Mouse (Mus musculus) CD8-positive naive resting alpha-beta T cell, adult 2 months (primary cell): ENCODE measurements around the gene Gse1.
A peak's percentile ranks its signal among the peaks of the same experiment; 100 is the strongest.

Experiments
- DNase-seq, 2 experiments: peaks; one replicate each; pipeline ENCODE4 v3.0.0; 2022; ENCODE audit warnings: low read depth in 2 of 2, low spot score in 2 of 2

The Gse1 gene

DNA sequence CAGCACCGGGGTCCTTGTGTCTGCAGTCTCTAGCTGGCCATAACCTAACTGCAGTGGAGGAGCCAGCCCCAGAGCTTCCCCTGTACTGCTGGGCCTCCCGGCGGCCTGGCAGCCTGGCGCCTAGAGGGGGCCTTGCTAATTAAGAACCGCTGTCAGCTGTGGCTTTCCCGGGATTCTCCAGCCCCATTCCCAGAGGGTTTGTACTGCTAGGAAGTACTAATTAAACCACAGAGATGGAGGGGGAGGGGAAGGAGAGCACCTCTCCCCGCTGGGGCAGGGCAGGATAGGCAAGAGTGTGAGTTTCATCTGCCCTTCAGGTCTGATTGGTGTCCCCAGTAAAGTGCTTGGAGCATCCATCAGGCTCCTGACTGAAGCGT lies 335.1 kb downstream of the Gse1 start:
- no peak for DNase-seq

DNA sequence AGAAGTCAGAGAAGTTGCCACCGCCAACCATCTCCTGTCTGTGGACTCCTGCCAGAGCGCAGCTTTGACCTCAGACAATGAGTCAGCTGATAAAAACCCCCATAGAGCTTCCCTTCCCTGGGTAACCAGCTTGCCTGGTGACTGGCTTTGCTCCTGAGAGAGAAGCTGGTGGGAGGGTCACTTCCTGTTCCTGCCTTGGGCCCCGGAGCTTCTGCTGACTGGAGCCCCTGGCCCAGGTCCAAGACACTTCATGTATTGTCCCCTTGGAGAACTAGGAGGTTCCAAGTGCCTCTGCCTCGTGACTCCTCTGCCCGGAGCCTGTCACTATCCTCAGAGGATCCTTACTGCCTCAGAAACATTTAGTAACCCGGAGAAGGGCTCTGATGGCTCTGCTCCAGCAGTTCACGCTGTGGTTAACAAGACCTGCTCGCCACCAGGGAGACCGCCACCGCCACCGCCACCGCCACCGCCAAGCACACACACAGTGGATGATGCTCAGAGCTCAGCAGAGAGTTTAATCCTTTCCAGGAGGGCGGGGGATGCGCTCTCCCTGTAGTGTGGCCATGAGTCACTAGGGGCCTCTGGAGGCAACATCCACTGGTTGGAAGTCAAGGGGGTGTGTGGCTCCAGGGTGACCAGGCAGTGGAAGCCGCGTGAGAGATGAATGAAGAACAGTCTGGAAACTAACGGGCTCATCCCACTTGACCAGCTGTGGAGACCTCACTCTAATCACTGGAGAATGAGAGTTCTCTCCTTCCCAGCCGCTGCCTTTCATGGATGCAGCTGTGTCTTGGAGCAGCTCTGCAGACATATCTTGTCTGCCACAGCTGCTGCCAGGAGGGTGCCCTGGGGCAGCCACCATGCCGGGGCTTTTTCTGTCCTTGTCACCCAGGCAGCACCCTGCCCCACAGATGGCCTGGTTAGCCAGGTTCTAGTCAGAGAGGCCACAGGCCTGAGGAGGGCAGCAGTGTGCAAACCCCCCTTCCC lies 335.9 kb downstream of the Gse1 start:
- DNase-seq: no peak

DNA sequence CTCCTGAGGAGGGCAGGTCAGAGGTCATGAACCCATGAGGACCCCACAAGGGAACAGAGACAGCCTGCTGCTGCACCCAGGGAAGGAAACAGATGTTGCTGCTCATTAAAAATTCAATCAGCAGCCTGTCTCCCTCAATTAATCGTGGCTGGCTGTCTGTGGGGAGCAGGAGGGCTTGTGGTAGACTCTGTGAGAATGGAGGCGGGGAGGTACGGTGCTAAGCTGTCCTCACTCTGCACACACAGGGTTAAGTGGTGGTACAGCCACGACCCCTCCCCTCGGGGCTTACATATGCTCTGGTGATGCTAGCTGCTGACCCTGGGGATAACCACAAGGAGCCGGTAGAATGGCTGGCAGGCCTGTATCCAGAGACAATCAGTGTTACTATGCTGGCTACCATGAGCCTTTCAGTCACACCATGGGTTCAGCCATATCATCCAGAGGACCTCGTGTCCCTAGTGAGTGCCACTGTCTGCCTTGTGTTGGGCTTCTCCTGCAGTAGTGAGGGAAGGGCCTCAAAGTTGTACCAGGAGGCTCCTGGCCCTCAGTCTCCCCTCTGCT lies 337.0 kb downstream of the Gse1 start:
- DNase-seq: no peak

DNA sequence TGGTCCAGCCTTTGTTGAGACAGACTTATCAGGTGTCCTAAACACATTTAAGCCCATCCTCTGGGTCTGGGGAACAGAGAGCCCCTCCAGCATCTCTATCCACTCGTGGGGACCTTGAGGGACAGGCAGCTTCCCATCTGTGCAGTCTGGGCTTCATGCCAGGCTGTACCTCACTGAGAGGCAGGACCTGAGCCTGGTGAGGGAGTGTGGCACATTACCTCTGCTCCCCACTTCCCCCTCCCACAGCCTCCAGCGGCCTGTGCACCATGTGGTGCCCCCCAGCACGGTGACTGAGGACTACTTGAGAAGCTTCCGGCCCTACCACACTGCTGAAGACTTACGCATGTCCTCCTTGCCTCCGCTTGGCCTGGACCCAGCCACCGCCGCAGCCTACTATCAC lies 338.4 kb downstream of the Gse1 start:
- no peak for DNase-seq

DNA sequence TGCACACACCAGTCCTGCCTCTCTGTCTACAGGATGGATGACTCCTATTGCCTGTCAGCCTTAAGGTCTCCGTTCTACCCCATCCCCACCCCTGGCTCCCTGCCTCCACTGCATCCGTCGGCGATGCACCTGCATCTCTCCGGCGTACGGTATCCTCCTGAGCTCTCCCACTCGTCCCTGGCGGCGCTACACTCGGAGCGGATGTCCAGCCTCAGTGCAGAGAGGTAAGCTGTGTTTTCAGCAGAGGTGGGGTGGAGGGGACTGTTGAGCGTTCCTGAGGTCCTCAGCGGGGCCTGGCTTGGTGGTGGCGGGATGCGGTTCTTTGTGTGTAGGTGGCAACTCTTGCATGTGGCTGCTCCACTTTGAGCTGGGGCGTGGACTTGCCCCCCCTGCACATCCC lies 339.5 kb downstream of the Gse1 start:
- no peak for DNase-seq

DNA sequence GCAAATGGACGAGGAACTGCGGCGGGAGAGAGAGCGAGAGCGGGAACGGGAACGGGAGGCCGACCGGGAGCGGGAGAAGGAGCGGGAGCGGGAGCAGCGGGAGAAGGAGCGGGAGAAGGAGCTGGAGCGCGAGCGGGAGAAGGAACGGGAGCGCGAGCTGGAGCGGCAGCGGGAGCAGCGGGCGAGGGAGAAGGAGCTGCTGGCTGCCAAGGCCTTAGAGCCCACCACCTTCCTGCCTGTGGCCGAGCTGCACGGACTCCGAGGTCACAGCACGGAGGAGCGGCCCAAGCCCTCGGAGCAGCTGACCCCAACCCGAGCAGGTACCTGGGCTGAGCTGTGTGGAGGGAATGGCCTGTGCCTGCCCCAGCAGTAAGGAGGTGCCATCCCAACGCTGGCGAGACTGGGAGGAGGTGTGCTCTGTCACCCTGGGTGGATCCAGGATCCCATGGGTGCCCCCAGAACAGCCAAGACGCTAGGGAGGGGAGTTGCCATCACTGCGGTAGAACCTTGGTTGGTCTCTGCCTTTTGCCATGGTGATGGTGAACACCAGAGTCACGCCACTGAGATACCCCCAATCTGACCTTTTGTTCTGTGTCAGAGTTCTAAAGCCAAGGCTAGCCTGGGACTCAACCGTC lies 340.0 kb downstream of the Gse1 start:
- DNase-seq: no peak

DNA sequence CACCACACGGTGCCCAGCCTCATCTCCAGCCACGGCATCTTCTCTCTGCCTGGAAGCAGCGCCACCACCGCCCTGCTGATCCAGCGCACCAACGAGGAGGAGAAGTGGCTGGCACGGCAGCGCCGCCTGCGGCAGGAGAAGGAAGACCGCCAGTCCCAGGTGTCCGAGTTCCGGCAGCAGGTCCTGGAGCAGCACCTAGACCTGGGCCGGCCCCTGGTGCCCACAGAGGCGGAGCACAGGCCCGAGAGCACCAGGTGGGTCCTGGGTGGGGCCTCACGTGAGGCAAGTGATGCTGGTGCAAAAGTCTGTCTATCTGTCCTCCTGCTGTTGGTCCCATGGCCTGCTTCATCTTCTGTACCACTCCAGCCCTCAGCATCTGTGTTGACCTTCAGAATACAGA lies 340.9 kb downstream of the Gse1 start:
- DNase-seq: no peak

DNA sequence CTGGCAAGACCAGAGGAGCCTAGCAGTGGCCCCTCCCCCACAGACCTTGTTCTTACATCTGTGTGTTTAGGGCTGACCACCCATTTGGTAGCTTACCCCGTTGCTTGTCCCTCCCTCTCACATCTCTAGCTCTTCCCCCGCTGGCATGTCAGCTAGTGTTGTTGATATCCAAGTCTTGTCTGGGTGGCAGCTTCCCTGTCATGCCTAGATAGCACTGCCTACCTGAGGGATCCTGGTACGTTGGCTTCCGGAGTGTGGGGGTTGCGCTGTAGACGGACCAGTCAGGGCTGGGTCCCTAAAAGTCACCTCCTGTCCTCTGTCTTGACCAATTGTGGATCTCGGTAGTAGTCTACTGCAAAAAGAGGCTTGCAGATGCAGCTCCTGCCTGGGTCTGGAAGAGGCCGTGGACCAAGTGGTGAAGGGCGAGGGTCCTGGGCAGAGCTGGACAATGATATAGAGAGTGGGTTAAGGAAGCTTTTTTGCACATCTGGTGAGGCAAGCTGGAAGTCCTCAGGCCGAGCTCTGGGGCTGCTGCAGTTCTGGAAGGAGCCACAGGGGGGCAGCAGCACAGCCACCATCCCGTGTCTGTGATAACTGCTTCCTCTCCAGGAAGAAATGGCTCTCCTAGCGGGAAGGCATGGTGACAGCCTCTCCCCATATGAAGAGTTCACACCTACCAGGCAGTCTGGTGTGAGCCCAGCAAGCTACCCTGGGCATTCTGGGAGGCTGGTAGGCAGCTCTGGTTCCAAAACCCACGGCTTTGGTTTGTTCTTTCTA lies 341.9 kb downstream of the Gse1 start:
- DNase-seq: peak; percentile 55 to 62

DNA sequence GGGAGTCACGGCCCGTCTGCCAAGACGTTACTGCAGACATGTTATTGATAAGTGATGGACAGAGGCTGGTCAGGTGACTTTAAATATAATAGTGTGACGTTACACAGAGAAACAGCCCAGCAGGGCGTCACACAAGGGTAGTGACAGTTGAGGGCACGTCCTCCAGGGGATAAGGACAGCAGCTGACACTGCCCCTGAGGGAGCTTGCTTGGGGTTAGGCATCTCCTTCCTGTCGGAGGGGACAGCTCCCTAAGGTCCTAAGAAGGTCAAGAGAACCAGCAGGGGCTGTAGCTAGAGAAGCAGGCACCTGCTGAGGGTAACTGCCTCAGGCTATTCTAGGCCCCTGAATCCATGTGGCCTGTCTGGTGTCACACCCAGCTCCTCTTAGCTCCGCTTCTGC lies 343.3 kb downstream of the Gse1 start:
- DNase-seq: no peak

DNA sequence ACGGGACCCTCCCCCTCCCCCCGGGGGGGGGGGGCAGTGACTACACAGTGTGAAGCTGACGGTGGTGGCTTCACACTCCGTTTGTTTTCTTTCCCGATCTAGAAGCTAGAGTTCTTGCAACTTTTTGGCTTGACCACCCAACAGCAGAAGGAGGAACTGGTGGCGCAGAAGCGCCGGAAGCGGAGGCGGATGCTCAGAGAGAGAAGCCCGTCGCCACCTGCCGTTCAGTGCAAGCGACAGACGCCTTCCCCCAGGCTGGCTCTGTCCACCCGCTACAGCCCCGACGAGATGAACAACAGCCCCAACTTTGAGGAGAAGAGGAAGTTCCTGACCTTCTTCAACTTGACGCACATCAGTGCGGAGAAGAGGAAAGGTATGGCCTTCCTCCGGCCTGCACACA lies 344.3 kb downstream of the Gse1 start:
- no peak for DNase-seq

DNA sequence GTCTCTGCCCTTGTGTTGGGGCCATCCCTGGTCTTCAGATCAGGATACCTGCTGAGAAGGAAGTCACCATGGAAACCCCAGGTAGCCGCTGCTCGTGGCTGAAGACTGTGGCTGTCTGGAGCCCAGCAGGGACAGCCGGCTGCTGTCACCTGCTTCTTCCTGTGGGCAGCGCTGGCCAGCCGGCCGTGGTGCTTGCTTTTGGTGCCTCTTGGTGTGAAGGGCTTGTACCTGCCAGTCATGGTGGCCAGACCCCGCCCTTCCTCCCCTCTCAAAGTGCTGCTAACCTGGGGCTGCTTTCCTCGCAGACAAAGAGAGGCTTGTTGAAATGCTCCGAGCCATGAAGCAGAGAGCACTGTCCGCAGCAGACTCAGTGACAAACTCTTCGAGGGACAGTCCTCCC lies 345.6 kb downstream of the Gse1 start:
- DNase-seq: no peak

DNA sequence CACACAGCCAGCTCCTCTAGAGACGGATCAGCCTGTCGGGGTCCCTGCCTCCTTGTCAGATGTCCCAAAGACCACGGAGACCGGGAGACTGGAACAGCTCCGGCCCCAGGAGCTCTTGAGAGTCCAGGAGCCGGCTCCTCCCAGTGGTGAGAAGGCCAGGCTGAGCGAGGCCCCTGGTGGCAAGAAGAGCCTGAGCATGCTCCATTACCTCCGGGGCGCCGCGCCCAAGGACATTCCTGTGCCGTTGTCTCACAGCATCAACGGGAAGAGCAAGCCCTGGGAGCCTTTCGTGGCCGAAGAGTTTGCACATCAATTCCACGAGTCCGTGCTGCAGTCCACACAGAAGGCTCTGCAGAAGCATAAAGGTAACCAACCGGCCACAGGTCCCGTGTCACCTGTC lies 346.7 kb downstream of the Gse1 start:
- no peak for DNase-seq

DNA sequence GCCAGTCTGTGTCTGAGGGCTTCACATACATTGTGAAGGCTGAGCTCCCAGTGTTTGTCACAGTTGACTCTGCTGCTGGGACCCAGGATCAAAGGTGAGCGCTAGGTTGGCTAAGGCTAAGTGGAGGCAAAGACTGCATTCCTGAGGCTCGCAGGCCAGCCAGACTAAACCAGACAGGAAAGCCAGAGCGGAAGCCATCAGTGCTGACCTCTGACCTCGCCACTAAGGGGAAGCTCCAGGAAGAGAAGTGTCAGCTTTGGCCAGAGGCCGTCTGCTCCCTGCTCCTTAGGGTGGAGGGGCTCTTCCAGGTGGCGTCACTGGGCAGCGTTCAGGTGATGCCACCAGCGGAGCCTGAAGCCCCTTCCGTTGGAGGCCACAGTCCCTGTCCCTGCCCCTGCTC lies 347.5 kb downstream of the Gse1 start:
- no peak for DNase-seq

DNA sequence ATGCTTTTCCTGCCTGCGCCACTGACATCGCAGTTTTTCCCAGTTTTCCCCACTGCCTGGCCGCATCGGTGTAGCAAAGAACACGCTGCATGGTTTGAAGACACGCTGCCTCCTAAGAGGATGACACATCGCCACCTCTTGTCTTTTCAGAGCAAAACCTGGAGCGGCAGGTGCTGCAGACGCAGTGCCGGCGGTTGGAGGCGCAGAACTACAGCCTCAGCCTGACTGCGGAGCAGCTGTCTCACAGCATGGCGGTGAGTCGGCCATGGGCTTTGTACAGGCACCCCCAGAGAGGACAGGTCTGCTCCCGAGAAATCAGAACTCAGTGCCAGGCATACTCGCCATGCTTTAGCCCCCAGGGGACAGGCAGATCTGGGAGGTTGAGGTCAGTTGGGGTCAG lies 349.6 kb downstream of the Gse1 start:
- DNase-seq: no peak

DNA sequence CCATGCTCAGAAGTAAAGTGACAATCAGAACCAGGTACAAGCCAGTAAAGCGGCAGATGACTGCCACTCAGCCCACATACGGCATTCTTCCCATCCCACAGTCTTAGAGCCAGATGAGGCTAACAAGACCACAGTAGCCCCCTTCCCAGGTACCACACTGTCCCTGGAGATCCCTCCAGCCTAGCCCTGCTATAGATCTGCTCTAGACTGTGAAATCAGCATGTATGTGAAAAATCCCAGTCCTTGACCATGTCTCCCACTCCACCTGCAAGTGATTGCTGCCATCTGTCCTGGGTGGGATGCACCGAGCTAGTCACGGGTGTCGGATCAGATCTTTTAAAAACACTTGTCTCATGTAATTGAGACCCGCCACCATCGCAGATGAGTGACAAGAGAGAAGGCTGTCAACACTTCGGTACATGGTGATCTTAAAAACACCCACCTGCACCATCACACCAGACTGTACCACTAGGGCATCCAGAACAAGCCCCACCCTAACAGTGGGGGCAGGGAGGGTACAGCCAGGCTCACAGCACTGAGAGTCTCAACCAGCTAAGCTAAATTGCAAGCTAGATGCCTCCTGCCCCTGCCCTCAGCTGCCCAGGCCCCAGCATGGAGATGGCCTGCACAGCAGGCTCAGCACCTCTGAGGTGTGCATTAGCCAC lies 352.2 kb downstream of the Gse1 start:
- no peak for DNase-seq

DNA sequence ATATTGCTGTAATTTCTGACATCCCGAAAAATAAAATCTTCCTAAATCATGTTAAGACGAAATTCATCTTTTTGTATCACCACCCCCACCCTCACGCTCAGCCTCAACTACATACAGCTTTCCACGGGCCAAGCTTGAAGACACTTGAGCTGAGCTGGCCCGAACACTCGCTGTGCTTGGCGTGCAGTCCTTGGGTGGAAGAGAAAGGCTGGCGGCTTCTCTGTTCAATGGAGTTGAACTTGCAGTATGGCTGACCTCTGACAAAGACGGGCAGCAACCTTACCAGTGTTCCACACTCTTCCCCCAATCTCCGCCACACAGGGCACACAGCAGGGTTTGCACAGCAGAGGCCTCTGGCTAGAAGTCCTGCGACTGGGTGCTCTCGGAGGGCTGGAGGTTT lies 353.1 kb downstream of the Gse1 start:
- no peak for DNase-seq

DNA sequence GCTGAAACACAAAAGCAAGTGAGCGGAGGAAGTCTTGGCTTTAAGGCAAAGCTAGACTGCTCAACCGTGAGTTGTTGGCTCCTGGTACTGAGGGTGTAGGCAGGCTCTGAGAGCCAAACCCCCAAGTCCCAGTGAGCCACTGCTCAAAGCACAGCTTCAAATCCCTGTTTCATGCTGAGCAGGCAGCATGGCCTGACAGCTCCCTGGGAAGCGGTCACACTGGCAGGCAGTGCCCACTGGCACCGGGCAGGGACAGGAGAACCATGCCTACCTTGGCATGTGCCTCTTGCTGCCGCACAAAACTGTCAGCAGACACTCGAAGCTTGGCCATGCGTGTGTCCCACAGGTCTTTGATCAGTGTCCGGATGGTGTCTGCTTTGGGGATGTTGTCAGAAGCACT lies 353.6 kb downstream of the Gse1 start:
- DNase-seq: no peak

DNA sequence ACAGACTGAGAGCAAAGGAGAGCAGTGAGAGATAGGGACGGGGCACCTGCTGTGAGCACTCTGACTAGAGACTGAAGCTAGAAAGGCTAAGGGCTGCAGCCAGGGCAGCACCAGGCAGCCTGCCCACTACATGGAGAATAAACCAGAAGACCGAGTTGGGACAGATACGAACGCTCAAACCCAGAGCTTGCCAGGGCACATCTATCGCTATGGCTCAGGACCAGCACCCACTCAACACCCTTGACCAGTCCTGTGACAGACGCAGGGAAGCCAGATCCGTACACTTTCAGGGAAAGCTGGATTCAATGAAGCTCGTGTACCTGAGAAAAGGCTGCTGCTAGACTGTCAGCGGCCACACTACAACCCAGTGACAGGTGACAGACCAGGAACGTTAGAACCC lies 357.3 kb downstream of the Gse1 start:
- DNase-seq: no peak

DNA sequence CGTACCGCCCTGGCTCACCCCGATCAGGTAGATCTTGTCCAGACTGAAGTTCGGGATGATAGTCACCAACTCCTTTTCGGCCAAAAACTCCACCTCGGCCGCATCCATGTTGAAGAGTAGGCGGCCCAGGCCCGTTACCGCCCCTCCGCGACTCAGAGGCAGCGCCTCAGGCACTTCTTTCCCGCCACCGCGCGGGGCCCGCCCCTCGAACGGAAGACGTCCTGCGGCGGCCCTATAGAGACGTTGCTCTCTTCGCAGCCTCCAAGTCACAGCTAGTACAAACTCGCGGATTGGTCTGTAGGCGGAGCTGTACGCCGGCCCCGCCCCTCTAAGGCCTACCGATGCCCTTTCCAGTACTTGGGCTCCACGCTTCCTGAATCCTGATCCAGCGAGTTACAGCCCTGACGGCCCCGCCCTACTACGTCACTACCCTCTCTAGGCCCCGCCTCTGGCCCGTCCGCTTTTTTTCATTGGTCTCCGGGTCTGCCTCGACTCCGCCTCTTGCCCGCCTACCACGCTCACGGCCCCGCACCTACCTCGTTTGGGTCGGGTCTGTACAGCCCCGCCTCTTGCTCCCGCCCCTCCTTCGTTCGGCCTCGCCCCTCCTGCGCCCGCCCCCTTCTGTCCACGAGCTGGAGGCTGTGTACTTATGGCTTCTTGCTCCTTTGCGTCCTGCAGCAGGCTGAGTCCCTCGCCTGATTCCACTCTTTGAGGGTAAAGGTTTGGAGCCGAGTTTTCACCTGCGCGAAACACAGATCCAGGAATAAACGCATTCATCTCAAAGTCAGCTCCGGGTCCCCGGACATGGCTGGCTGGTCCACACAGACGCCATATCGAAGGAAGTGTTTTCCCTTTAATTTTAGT lies 360.9 kb downstream of the Gse1 start, which contains the start of gene Gins2:
Gene Gins2, minus strand, starts transcription at position 397 of the 864 bp plus-strand sequence.
- DNase-seq: peak; percentile 98

DNA sequence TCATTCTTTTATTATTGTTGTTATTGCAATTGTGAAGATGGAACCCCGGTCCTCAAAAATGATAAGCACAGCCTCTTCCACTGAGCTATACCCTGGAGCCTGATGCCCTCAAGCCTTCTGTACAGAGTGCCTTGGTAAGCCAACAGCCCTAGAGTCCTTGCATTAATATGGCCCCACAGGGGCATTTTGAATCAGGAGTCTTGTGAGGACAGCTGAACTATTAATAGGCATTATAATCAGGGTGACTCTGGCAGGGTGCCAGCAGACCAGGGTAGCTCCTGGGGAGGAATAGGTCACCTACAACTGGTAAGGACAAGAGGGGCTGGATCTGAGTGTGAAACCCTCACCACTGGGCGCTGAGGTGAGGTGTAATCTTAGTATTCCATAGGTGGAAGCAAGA lies 361.7 kb downstream of the Gse1 start:
- no peak for DNase-seq
